Mouse (Mus musculus) liver, embryonic 14.5 days (tissue): Measurements from ENCODE around the gene Fam20c. TPM values are rescaled to one million over a fixed set of nuclear protein-coding genes. Genes with fewer than 3 reads are reported as not detected.

Source experiments
- ATAC-seq: fragments of 200-750 bp; cut with Nextera tagmentation; 2 replicates; pipeline ENCODE4 v1.8.0; 2017; ENCODE audit warnings: moderate number of reproducible peaks, mild to moderate bottlenecking, moderate library complexity; ENCODE audit not compliant: insufficient read depth
- DNase-seq, 3 experiments: peaks; one replicate each; pipeline ENCODE4 v3.0.0-alpha.2; 2012 to 2013; ENCODE audit warnings: low read depth in 3 of 3, low spot score in 3 of 3
- H3K27ac ChIP-seq: fragments of 300-500 bp; sonication (generic); 2 replicates; pipeline ENCODE4 v1.5.1; 2014; ENCODE audit warnings: moderate library complexity, mild to moderate bottlenecking, control low read depth, inconsistent platforms
- H3K27me3 ChIP-seq: fragments of 300-500 bp; sonication (generic); 2 replicates; pipeline ENCODE4 v1.6.1; 2014; ENCODE audit warnings: mild to moderate bottlenecking, low read length, moderate library complexity; ENCODE audit not compliant: control insufficient read depth, insufficient read depth
- H3K36me3 ChIP-seq: fragments of 300-500 bp; sonication (generic); replicated peaks from 2 replicates; pipeline ENCODE4 v1.6.1; 2014; ENCODE audit warnings: low read depth; ENCODE audit not compliant: control insufficient read depth, insufficient read depth
- H3K4me1 ChIP-seq, 2 experiments: fragments of 200-500 bp in 1 of 2; fragments of 300-500 bp in 1 of 2; sonication (generic) in 1 of 2; replicated peaks; 2 replicates each; pipeline ENCODE4 v1.6.1; 2012 to 2014; ENCODE audit warnings: antibody characterized with exemption in 1 of 2, inconsistent platforms in 1 of 2, low read length in 1 of 2; ENCODE audit not compliant: control insufficient read depth in 2 of 2, insufficient read depth in 2 of 2
- H3K4me2 ChIP-seq: fragments of 300-500 bp; sonication (generic); 2 replicates; pipeline ENCODE4 v1.6.1; 2014; ENCODE audit warnings: low read depth, mild to moderate bottlenecking, control low read depth, moderate library complexity
- H3K4me3 ChIP-seq, 2 experiments: fragments of 200-500 bp in 1 of 2; fragments of 300-500 bp in 1 of 2; sonication (generic) in 1 of 2; 2 replicates each; pipeline ENCODE4 v1.5.1; 2012 to 2014; ENCODE audit warnings: low read depth in 2 of 2, low read length in 2 of 2, mild to moderate bottlenecking in 2 of 2, control low read depth in 1 of 2, inconsistent platforms in 1 of 2, moderate library complexity in 1 of 2; ENCODE audit not compliant: insufficient read depth in 1 of 2
- H3K9ac ChIP-seq: fragments of 300-500 bp; sonication (generic); replicated peaks from 2 replicates; pipeline ENCODE4 v1.6.1; 2014; ENCODE audit warnings: mild to moderate bottlenecking, control low read depth, moderate library complexity
- H3K9me3 ChIP-seq: fragments of 300-500 bp; sonication (generic); 2 replicates; pipeline ENCODE4 v1.6.1; 2016; ENCODE audit warnings: low read length, mixed read lengths; ENCODE audit not compliant: control insufficient read depth
- CTCF ChIP-seq: IDR thresholded peaks from 2 replicates; pipeline ENCODE4 v1.5.1; 2016; ENCODE audit warnings: antibody characterized with exemption, low read depth, control low read depth
- EP300 ChIP-seq: IDR thresholded peaks from 2 replicates; pipeline ENCODE4 v1.6.1; 2016; ENCODE audit warnings: antibody characterized with exemption, low read depth
- WGBS: fragments of 180-500 bp; shearing (Covaris S2); extraction: QIAGEN DNeasy Blood & Tissue Kit; methylation state at CpG from one replicate; pipeline ENCODE4 v1.1.7; 2014; ENCODE audit not compliant: insufficient replicate concordance; 5-methylcytosine and 5-hydroxymethylcytosine counted together
- polyA plus RNA-seq, 2 experiments: library from polyadenylated mRNA; depleted of rRNA in 1 of 2; stranded (reverse) in 1 of 2; unstranded in 1 of 2; fragments of >200 nt; fragmentation: Nextera tagmentation in 1 of 2; extraction: Ambion mirVana in 1 of 2; gene quantifications; 2 replicates each; pipeline versions ENCODE4 v1.2.1 to v1.2.3; 2012 to 2014

Fam20c gene
- polyA plus RNA-seq, 2 experiments: 5.4 to 6.8 TPM

GRCm38 (mm10) chr5:138735201-138735757, 19.0 kb upstream of the Fam20c start:
- Histone ChIP-seq H3K9ac (no peak overlapping the region), H3K4me1 (peaks cover 0 to 5% of the 10 kb centered on the region in 2 experiments; a peak in 1 of 4 replicates), H3K36me3 (no peaks in the 10 kb centered on the region), H3K27me3 (no peaks in the 10 kb centered on the region), H3K27ac (no peak overlapping the region), H3K4me3 (no peak overlapping the region), H3K9me3 (no peaks in the 10 kb centered on the region), H3K4me2 (no peak overlapping the region)
- WGBS: 58% methylated on average over 8 of the region's 8 CpGs
- ATAC-seq (no peak), DNase-seq (no peak)
- TF ChIP-seq EP300: no peak

DNA sequence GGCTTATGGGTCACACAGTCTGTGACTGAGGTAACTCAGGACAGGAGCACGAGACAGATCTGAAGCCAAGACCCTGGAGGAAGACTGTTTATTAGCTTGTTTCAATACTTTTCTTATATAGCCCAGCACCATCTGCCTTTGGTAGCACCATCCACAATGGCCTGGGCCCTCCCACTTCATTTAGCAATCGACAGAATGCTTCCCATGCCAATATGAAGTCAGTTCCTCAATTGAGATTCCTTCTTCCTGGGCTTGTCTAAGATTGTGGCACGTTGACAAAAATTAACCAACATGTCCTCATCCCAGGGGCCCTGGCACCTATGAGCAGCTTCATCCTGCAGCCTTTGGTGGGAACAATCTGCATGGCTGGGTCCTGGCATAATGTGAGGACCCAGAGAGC, 14.2 kb upstream of the Fam20c start:
- ATAC-seq: no peak
- no peak overlapping the region for H3K27ac ChIP-seq
- no peaks in the 10 kb centered on the region for H3K9me3 ChIP-seq
- 49% methylated on average over 3 of the region's 3 CpGs for WGBS
- H3K4me3 ChIP-seq: no peak overlapping the region
- H3K4me2 ChIP-seq: no peak overlapping the region
- DNase-seq: no peak
- TF ChIP-seq EP300 (no peak), CTCF (no peak)
- H3K27me3 ChIP-seq: no peaks in the 10 kb centered on the region
- no peaks in the 10 kb centered on the region for H3K4me1 ChIP-seq
- no peak overlapping the region for H3K9ac ChIP-seq
- H3K36me3 ChIP-seq: no peaks in the 10 kb centered on the region

DNA sequence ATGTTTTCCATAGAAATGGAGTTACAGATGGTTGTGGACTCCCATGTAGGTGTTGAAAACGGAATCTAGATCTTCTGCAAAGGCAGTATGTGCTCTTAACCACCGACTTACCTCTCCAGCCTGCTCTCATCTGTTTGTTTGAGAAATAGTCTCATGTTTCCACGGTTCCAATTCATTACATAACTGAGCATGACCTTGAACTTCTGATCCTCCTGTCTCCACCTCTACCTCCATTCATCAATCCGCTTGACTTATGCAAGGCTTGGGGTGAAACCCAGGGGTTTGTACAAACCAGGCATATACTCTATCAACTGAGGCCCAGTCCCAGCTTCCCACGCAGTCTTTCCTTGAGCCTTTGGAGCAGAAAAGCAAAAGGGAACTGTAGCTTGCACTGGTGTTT, 12.8 kb upstream of the Fam20c start:
- WGBS: 50% methylated on average over 5 of the region's 5 CpGs
- H3K9me3 ChIP-seq: no peaks in the 10 kb centered on the region

GRCm38 (mm10) chr5:138742281-138742680, 12.0 kb upstream of the Fam20c start:
- Histone ChIP-seq H3K4me2 (no peak overlapping the region), H3K36me3 (no peaks in the 10 kb centered on the region), H3K27me3 (no peaks in the 10 kb centered on the region), H3K27ac (no peak overlapping the region), H3K4me1 (no peaks in the 10 kb centered on the region), H3K4me3 (no peak overlapping the region), H3K9ac (no peak overlapping the region), H3K9me3 (no peaks in the 10 kb centered on the region)
- TF ChIP-seq CTCF: no peak
- TF ChIP-seq EP300: no peak
- WGBS: 69% methylated on average over 5 of the region's 5 CpGs
- ATAC-seq (no peak), DNase-seq (no peak)

More for the DNA sequence above, 12.8 kb upstream of the Fam20c start:
- no peaks in the 10 kb centered on the region for H3K36me3 ChIP-seq
- TF ChIP-seq CTCF (no peak), EP300 (no peak)
- H3K4me2 ChIP-seq: no peak overlapping the region
- no peak overlapping the region for H3K27ac ChIP-seq
- DNase-seq: no peak
- no peak overlapping the region for H3K9ac ChIP-seq
- H3K4me3 ChIP-seq: no peak overlapping the region
- no peak for ATAC-seq
- H3K4me1 ChIP-seq: no peaks in the 10 kb centered on the region
- no peaks in the 10 kb centered on the region for H3K27me3 ChIP-seq

GRCm38 (mm10) chr5:138743631-138744030, 10.7 kb upstream of the Fam20c start:
- no peak for TF ChIP-seq CTCF
- no peak for TF ChIP-seq EP300
- H3K27ac ChIP-seq: no peak overlapping the region
- no peaks in the 10 kb centered on the region for H3K36me3 ChIP-seq
- no peak overlapping the region for H3K9ac ChIP-seq
- WGBS: 36% methylated on average over 2 of the region's 2 CpGs
- no peak overlapping the region for H3K4me3 ChIP-seq
- H3K4me2 ChIP-seq: no peak overlapping the region
- no peaks in the 10 kb centered on the region for H3K9me3 ChIP-seq
- H3K27me3 ChIP-seq: no peaks in the 10 kb centered on the region
- DNase-seq: no peak
- no peak for ATAC-seq
- H3K4me1 ChIP-seq: no peaks in the 10 kb centered on the region
